Mouse (Mus musculus) MEL (cell line): ENCODE measurements around the gene Tnni1. TPM values are rescaled to one million over a fixed set of nuclear protein-coding genes. Genes with fewer than 3 reads are reported as not detected.

Source experiments
- DNase-seq: peaks from one replicate; pipeline ENCODE4 v3.0.0; 2011; ENCODE audit warnings: low read depth, low spot score
- H3K27ac ChIP-seq: 2 replicates; pipeline ENCODE4 v1.5.1; 2012; ENCODE audit warnings: low read depth, mild to moderate bottlenecking, control low read depth, low read length, moderate library complexity; ENCODE audit not compliant: control insufficient read depth
- H3K27me3 ChIP-seq, 2 experiments: fragments of 150-350 bp in 1 of 2; sonication (generic) in 1 of 2; 2 replicates each; pipeline ENCODE4 v1.6.1; 2012; ENCODE audit warnings: low read length in 2 of 2, mild to moderate bottlenecking in 2 of 2, improper control_type of control experiment in 1 of 2, moderate library complexity in 1 of 2; ENCODE audit not compliant: insufficient read depth in 2 of 2, control insufficient read depth in 1 of 2
- H3K36me3 ChIP-seq, 2 experiments: 2 replicates each; pipeline ENCODE4 v1.6.1; 2012 to 2014; ENCODE audit warnings: low read length in 2 of 2, improper control_type of control experiment in 1 of 2, inconsistent platforms in 1 of 2, mild to moderate bottlenecking in 1 of 2; ENCODE audit not compliant: insufficient read depth in 2 of 2, control insufficient read depth in 1 of 2
- H3K4me1 ChIP-seq, 2 experiments: fragments of 150-350 bp in 1 of 2; sonication (generic) in 1 of 2; 2 replicates each; pipeline ENCODE4 v1.6.1; 2012; ENCODE audit warnings: low read length in 2 of 2, improper control_type of control experiment in 1 of 2, mild to moderate bottlenecking in 1 of 2; ENCODE audit not compliant: insufficient read depth in 2 of 2, control insufficient read depth in 1 of 2
- H3K4me3 ChIP-seq, 2 experiments: fragments of 150-350 bp in 1 of 2; sonication (generic) in 1 of 2; 2 replicates each; pipeline ENCODE4 v1.5.1; 2012; ENCODE audit warnings: low read depth in 2 of 2, low read length in 2 of 2, mild to moderate bottlenecking in 2 of 2, moderate library complexity in 2 of 2, control low read depth in 1 of 2, improper control_type of control experiment in 1 of 2; ENCODE audit not compliant: control insufficient read depth in 1 of 2, insufficient read depth in 1 of 2
- H3K79me2 ChIP-seq: 2 replicates; pipeline ENCODE4 v1.6.1; 2012; ENCODE audit warnings: mild to moderate bottlenecking, low read length, moderate library complexity; ENCODE audit not compliant: control insufficient read depth, poor library complexity, insufficient read depth
- H3K9ac ChIP-seq: 2 replicates; pipeline ENCODE4 v1.6.1; 2012; ENCODE audit warnings: low read depth, mild to moderate bottlenecking, control low read depth, low read length, moderate library complexity; ENCODE audit not compliant: control insufficient read depth, poor library complexity, severe bottlenecking
- H3K9me3 ChIP-seq: fragments of 150-350 bp; sonication (generic); replicated peaks from 2 replicates; pipeline ENCODE4 v1.6.1; 2012; ENCODE audit warnings: mild to moderate bottlenecking, low read length, improper control_type of control experiment, moderate library complexity; ENCODE audit not compliant: insufficient read depth
- BHLHE40 ChIP-seq: IDR thresholded peaks from 2 replicates; pipeline ENCODE4 v1.6.1; 2012; ENCODE audit warnings: low read depth, mild to moderate bottlenecking, inconsistent platforms, low read length, improper control_type of control experiment, borderline replicate concordance
- CHD2 ChIP-seq: IDR thresholded peaks from 2 replicates; pipeline ENCODE4 v1.6.1; 2011; ENCODE audit warnings: low read length, improper control_type of control experiment
- CTCF ChIP-seq, 3 experiments: IDR thresholded peaks in 2 of 3; conservative IDR thresholded peaks in 1 of 3; 2 replicates each; pipeline ENCODE4 v1.5.1; 2011 to 2012; ENCODE audit warnings: low read length in 3 of 3, low read depth in 2 of 3, mild to moderate bottlenecking in 2 of 3, improper control_type of control experiment in 1 of 3, inconsistent platforms in 1 of 3, mixed read lengths in 1 of 3, moderate library complexity in 1 of 3; ENCODE audit not compliant: control insufficient read depth in 1 of 3, insufficient read depth in 1 of 3, poor library complexity in 1 of 3, severe bottlenecking in 1 of 3
- E2F4 ChIP-seq: IDR thresholded peaks from 2 replicates; pipeline ENCODE4 v1.6.1; 2011; ENCODE audit warnings: low read depth, low read length, improper control_type of control experiment, borderline replicate concordance
- EP300 ChIP-seq, 2 experiments: IDR thresholded peaks; 2 replicates each; pipeline ENCODE4 v1.6.1; 2011; ENCODE audit warnings: improper control_type of control experiment in 2 of 2, low read length in 2 of 2, low read depth in 1 of 2, mild to moderate bottlenecking in 1 of 2
- ETS1 ChIP-seq: IDR thresholded peaks from 2 replicates; pipeline ENCODE4 v1.6.1; 2012; ENCODE audit warnings: low read depth, mild to moderate bottlenecking, inconsistent platforms, low read length, improper control_type of control experiment, moderate library complexity
- GATA1 ChIP-seq: IDR thresholded peaks from 2 replicates; pipeline ENCODE4 v1.6.1; 2011; ENCODE audit warnings: low read depth, low read length, improper control_type of control experiment
- JUND ChIP-seq: IDR thresholded peaks from 2 replicates; pipeline ENCODE4 v1.6.1; 2011; ENCODE audit warnings: low read depth, mild to moderate bottlenecking, improper control_type of control experiment, low read length
- MAX ChIP-seq: IDR thresholded peaks from 2 replicates; pipeline ENCODE4 v1.6.1; 2011; ENCODE audit warnings: low read length, improper control_type of control experiment
- MAZ ChIP-seq: IDR thresholded peaks from 2 replicates; pipeline ENCODE4 v1.6.1; 2012; ENCODE audit warnings: low read depth, mild to moderate bottlenecking, inconsistent platforms, low read length, improper control_type of control experiment
- MEF2A ChIP-seq: IDR thresholded peaks from 2 replicates; pipeline ENCODE4 v1.6.1; 2014; ENCODE audit warnings: low read depth, mild to moderate bottlenecking, inconsistent platforms, low read length, improper control_type of control experiment; ENCODE audit not compliant: poor library complexity, insufficient replicate concordance, severe bottlenecking; ENCODE audit errors: extremely low read depth
- MYC ChIP-seq: IDR thresholded peaks from 2 replicates; pipeline ENCODE4 v1.6.1; 2011; ENCODE audit warnings: low read depth, mild to moderate bottlenecking, low read length, improper control_type of control experiment, moderate library complexity
- NRF1 ChIP-seq: IDR thresholded peaks from 2 replicates; pipeline ENCODE4 v1.6.1; 2014; ENCODE audit warnings: low read depth, mild to moderate bottlenecking, inconsistent platforms, low read length, improper control_type of control experiment, moderate library complexity; ENCODE audit not compliant: poor library complexity, insufficient read depth, severe bottlenecking
- POLR2AphosphoS2 ChIP-seq: IDR thresholded peaks from 2 replicates; pipeline ENCODE4 v1.6.1; 2011; ENCODE audit warnings: low read length, improper control_type of control experiment
- POLR2AphosphoS5 ChIP-seq: IDR thresholded peaks from 2 replicates; pipeline ENCODE4 v1.6.1; 2012; ENCODE audit warnings: low read depth, borderline replicate concordance, mild to moderate bottlenecking, inconsistent platforms, low read length, moderate library complexity, mixed read lengths
- RAD21 ChIP-seq: IDR thresholded peaks from 2 replicates; pipeline ENCODE4 v1.6.1; 2011; ENCODE audit warnings: mild to moderate bottlenecking, low read depth, low read length, improper control_type of control experiment
- SIN3A ChIP-seq: IDR thresholded peaks from 2 replicates; pipeline ENCODE4 v1.6.1; 2012; ENCODE audit warnings: low read length, improper control_type of control experiment, inconsistent platforms
- SMC3 ChIP-seq: IDR thresholded peaks from 2 replicates; pipeline ENCODE4 v1.6.1; 2011; ENCODE audit warnings: low read depth, low read length, improper control_type of control experiment
- TAL1 ChIP-seq: IDR thresholded peaks from 2 replicates; pipeline ENCODE4 v1.6.1; 2012; ENCODE audit warnings: mild to moderate bottlenecking, inconsistent platforms, low read length, moderate library complexity, mixed read lengths
- TBP ChIP-seq: IDR thresholded peaks from 2 replicates; pipeline ENCODE4 v1.8.0; 2011; ENCODE audit warnings: low read depth, low read length, improper control_type of control experiment
- TCF12 ChIP-seq: IDR thresholded peaks from 2 replicates; pipeline ENCODE4 v1.6.1; 2014; ENCODE audit warnings: low read depth, mild to moderate bottlenecking, inconsistent platforms, low read length, improper control_type of control experiment, moderate library complexity
- USF2 ChIP-seq, 2 experiments: IDR thresholded peaks; 2 replicates each; pipeline ENCODE4 v1.6.1; 2011 to 2012; ENCODE audit warnings: improper control_type of control experiment in 2 of 2, low read length in 2 of 2, borderline replicate concordance in 1 of 2, inconsistent platforms in 1 of 2, low read depth in 1 of 2, mild to moderate bottlenecking in 1 of 2; ENCODE audit not compliant: insufficient read depth in 1 of 2
- ZC3H11A ChIP-seq: IDR thresholded peaks from 2 replicates; pipeline ENCODE4 v1.6.1; 2012; ENCODE audit warnings: low read depth, mild to moderate bottlenecking, inconsistent platforms, low read length, improper control_type of control experiment
- ZMIZ1 ChIP-seq: IDR thresholded peaks from 2 replicates; pipeline ENCODE4 v1.6.1; 2012; ENCODE audit warnings: low read depth, mild to moderate bottlenecking, inconsistent platforms, low read length, improper control_type of control experiment, moderate library complexity
- polyA plus RNA-seq, 2 experiments: library from polyadenylated mRNA; stranded (reverse) in 1 of 2; unstranded in 1 of 2; fragments of >175 nt in 1 of 2; fragments of >200 nt in 1 of 2; gene quantifications; 2 replicates each; pipeline versions ENCODE4 v1.2.1 to v1.2.4; 2012; ENCODE audit warnings: low replicate concordance in 2 of 2, low read depth in 1 of 2; ENCODE audit not compliant: insufficient read length in 2 of 2, insufficient read depth in 1 of 2, missing spikeins in 1 of 2
- total RNA-seq: library from RNA; depleted of rRNA; stranded (reverse); fragments of 300-350 nt; gene quantifications from 2 replicates; pipeline ENCODE4 v1.2.3, GENCODE M21; 2012

The Tnni1 gene
- total and polyA plus RNA-seq, 3 experiments, result 0.15 TPM; not detected in 2

- TF ChIP-seq SIN3A (no peak), SMC3 (no peak), MYC (no peak), GATA1 (no peak), MEF2A (no peak), USF2 (IDR thresholded peaks at IDR 0.05; ENCODE audit: borderline replicate concordance in 1 of 2, insufficient read depth in 1 of 2, low read depth in 1 of 2, low read length in 2 of 2) (no peak), EP300 (IDR thresholded peaks at IDR 0.05; ENCODE audit: low read depth in 1 of 2, low read length in 2 of 2) (no peak), TCF12 (no peak), POLR2AphosphoS2 (no peak), CTCF (IDR thresholded peaks at IDR 0.05 in 2 of 3, conservative IDR thresholded peaks at IDR 0.05 in 1 of 3; ENCODE audit: control insufficient read depth in 1 of 3, insufficient read depth in 1 of 3, low read depth in 2 of 3, low read length in 3 of 3, poor library complexity in 1 of 3, severe bottlenecking in 1 of 3) (no peak), ETS1 (no peak), ZMIZ1 (no peak), MAX (no peak), ZC3H11A (no peak)
Observed at GRCm38 (mm10) chr1:135793370-135794215, 14.4 kb downstream of the Tnni1 start.

GRCm38 (mm10) chr1:135794216-135795134 is 15.2 kb downstream of the Tnni1 start:
- no peak for TF ChIP-seq CHD2
- no peak for TF ChIP-seq POLR2AphosphoS5
- no peak for TF ChIP-seq NRF1
- TF ChIP-seq E2F4, result no peak
- TF ChIP-seq MAX, result no peak
- no peak for TF ChIP-seq BHLHE40
- TF ChIP-seq RAD21, result no peak
- TF ChIP-seq MAZ, result no peak
- TF ChIP-seq TAL1, result no peak
- no peak for TF ChIP-seq TBP
- no peak for TF ChIP-seq USF2 (IDR thresholded peaks at IDR 0.05; ENCODE audit: borderline replicate concordance in 1 of 2, insufficient read depth in 1 of 2, low read depth in 1 of 2, low read length in 2 of 2)
- TF ChIP-seq JUND, result no peak
- Histone ChIP-seq H3K27me3 (no peaks in the 10 kb centered on the region; a peak in 2 of 4 replicates), H3K4me3 (no peak overlapping the region), H3K9me3 (no peaks in the 10 kb centered on the region), H3K79me2 (no peaks in the 10 kb centered on the region), H3K9ac (no peak overlapping the region), H3K27ac (no peak overlapping the region), H3K4me1 (peaks cover 0 to 4% of the 10 kb centered on the region in 2 experiments; a peak in 2 of 4 replicates), H3K36me3 (no peaks in the 10 kb centered on the region)
- no peak for DNase-seq

More at GRCm38 (mm10) chr1:135793370-135794215, 14.4 kb downstream of the Tnni1 start:
- DNase-seq, result no peak
- Histone ChIP-seq H3K36me3 (no peaks in the 10 kb centered on the region), H3K9me3 (no peaks in the 10 kb centered on the region), H3K27ac (no peak overlapping the region), H3K4me1 (peaks cover 0 to 9% of the 10 kb centered on the region in 2 experiments; a peak in 2 of 4 replicates), H3K4me3 (no peak overlapping the region), H3K79me2 (no peaks in the 10 kb centered on the region), H3K27me3 (no peaks in the 10 kb centered on the region; a peak in 2 of 4 replicates), H3K9ac (no peak overlapping the region)
